Mouse (Mus musculus) urinary bladder, postnatal 25 days (tissue): Measurements from ENCODE around the gene Pigk.
"Not testable (repeated sequence)": the region's sequence is repeated elsewhere in the genome, so short reads cannot be mapped to it uniquely, and the experiment has no call there.

Experiments
- DNase-seq: peaks from one replicate; pipeline ENCODE4 v3.0.0; 2022; ENCODE audit warnings: low spot score

The Pigk gene

GRCm38 (mm10) chr3:152767485-152767884, 53.6 kb downstream of the Pigk start:
- no peak for DNase-seq

GRCm38 (mm10) chr3:152770056-152770455, 56.2 kb downstream of the Pigk start:
- DNase-seq: no peak

- DNase-seq: no peak
Measured at GRCm38 (mm10) chr3:152776363-152776762, 62.5 kb downstream of the Pigk start.

- no peak for DNase-seq
Measured at GRCm38 (mm10) chr3:152776872-152777540, 63.1 kb downstream of the Pigk start.

GRCm38 (mm10) chr3:152779819-152780218, 65.9 kb downstream of the Pigk start:
- no peak for DNase-seq

GRCm38 (mm10) chr3:152783792-152784191, 69.9 kb downstream of the Pigk start:
- DNase-seq: peak; percentile 65

- not testable (repeated sequence) for DNase-seq
Measured at GRCm38 (mm10) chr3:152784353-152784752, 70.5 kb downstream of the Pigk start.

- not testable (repeated sequence) for DNase-seq
Measured at GRCm38 (mm10) chr3:152788301-152788953, 74.5 kb downstream of the Pigk start.

GRCm38 (mm10) chr3:152792601-152793000, 78.7 kb downstream of the Pigk start:
- DNase-seq: no peak

GRCm38 (mm10) chr3:152793006-152793405, 79.1 kb downstream of the Pigk start:
- DNase-seq: no peak

GRCm38 (mm10) chr3:152796216-152796615, 82.3 kb downstream of the Pigk start:
- no peak for DNase-seq

GRCm38 (mm10) chr3:152797354-152797753, 83.5 kb downstream of the Pigk start:
- DNase-seq: no peak

- no peak for DNase-seq
Measured at GRCm38 (mm10) chr3:152799738-152800431, 86.0 kb downstream of the Pigk start.

GRCm38 (mm10) chr3:152813905-152814304, 100.0 kb downstream of the Pigk start:
- DNase-seq: no peak

- no peak for DNase-seq
Measured at GRCm38 (mm10) chr3:152815110-152815509, 101.2 kb downstream of the Pigk start.

- DNase-seq: no peak
Measured at GRCm38 (mm10) chr3:152820406-152820805, 106.5 kb downstream of the Pigk start.

GRCm38 (mm10) chr3:152821202-152821601, 107.3 kb downstream of the Pigk start:
- peak; percentile 69 for DNase-seq

- DNase-seq: no peak
Measured at GRCm38 (mm10) chr3:152831377-152831776, 117.5 kb downstream of the Pigk start.

- DNase-seq: no peak
Measured at GRCm38 (mm10) chr3:152831974-152832373, 118.1 kb downstream of the Pigk start.

- no peak for DNase-seq
Measured at GRCm38 (mm10) chr3:152832436-152832835, 118.5 kb downstream of the Pigk start.

- no peak for DNase-seq
Measured at GRCm38 (mm10) chr3:152837407-152837806, 123.5 kb downstream of the Pigk start.

GRCm38 (mm10) chr3:152837938-152838337, 124.0 kb downstream of the Pigk start:
- DNase-seq: no peak

- no peak for DNase-seq
Measured at GRCm38 (mm10) chr3:152841264-152841663, 127.4 kb downstream of the Pigk start.
